Mouse (Mus musculus): ENCODE measurements around the gene Spata13. TPM values are rescaled to one million over a fixed set of nuclear protein-coding genes. Genes with fewer than 3 reads are reported as not detected.

The Spata13 gene
- polyA plus RNA-seq, 1 experiment from 2014 or later, result 19.9 TPM

DNA sequence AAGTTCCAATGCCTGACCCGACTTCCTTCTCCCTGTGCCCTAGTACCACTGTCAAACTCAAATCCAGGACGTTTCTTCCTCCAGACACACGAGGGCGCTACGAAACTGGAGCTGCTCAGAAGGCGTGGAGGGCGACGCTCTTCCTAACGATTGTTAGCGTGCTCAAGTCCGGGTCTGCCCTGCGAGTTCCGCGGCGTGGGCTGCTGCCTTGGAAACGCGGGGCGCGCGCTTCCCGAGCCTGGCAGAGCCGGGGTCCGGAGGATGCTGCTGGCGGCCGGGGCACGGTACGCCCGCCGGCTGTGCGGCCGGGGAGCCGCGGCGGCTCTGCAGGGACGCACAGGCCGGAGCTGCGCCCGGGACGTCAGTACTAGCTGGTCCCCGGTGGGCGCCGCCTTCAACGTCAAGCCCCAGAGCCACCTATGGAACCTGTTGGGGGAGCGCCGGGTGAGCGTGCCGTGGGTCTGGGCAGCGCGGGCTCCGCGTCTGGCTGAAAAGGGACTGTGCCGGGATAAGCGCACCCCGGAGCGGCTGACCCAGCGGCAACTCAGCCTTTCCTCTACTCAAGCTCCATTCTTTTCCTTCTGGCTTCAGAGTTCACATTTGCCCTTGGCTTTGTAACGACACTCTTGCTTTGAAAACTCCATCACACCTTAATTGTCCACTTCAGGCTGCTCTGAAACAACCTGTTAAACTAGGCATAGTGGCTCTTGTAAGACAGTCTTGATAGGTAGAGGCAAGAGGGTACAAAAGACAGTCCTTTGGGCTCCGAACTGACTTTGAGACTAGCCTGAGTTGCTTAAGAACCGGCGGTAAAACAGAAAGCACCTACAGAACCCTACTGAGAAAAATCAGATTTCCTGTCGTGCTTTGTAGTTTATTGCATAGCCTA is 150.9 kb downstream of the Spata13 start, which contains the start of gene Mipep:
TSS of gene Mipep (plus strand) at position 147 of the 889 bp plus-strand sequence.
- Histone ChIP-seq H3K4me1 (ENCODE audit: control insufficient read depth, insufficient read depth, low read length) (no peaks in the 10 kb centered on the region), H3K27me3 (replicated peaks; ENCODE audit: control insufficient read depth, insufficient read depth, low read length) (no peaks in the 10 kb centered on the region), H3K4me3 (ENCODE audit: low read length) (peak within 1 kb of the TSS; percentile 84), H3K4me2 (ENCODE audit: low read depth, low read length) (peak within 1 kb of the TSS; percentile 81), H3K9me3 (ENCODE audit: control insufficient read depth, low read length) (no peaks in the 10 kb centered on the region), H3K36me3 (ENCODE audit: control insufficient read depth, insufficient read depth, low read length) (no peaks in the 10 kb centered on the region), H3K27ac (ENCODE audit: low read length) (peak within 1 kb of the TSS; percentile 28; the same call in 1 of the 2 replicates), H3K9ac (ENCODE audit: low read depth, low read length) (peak within 1 kb of the TSS; percentile 85)
- peak; percentile 96 for ATAC-seq
- WGBS, result under 1% methylated on average over 60 of the region's 61 CpGs

- Histone ChIP-seq H3K27ac (ENCODE audit: low read length) (no peak overlapping the region), H3K4me1 (ENCODE audit: control insufficient read depth, insufficient read depth, low read length) (no peaks in the 10 kb centered on the region), H3K4me2 (ENCODE audit: low read depth, low read length) (no peak overlapping the region), H3K27me3 (replicated peaks; ENCODE audit: control insufficient read depth, insufficient read depth, low read length) (no peaks in the 10 kb centered on the region), H3K36me3 (ENCODE audit: control insufficient read depth, insufficient read depth, low read length) (peaks cover 5% of the 10 kb centered on the region; the same call in 1 of the 2 replicates), H3K9me3 (ENCODE audit: control insufficient read depth, low read length) (no peaks in the 10 kb centered on the region), H3K9ac (ENCODE audit: low read depth, low read length) (no peak overlapping the region), H3K4me3 (ENCODE audit: low read length) (no peak overlapping the region)
- 41% methylated on average over 3 of the region's 3 CpGs for WGBS
- no peak for ATAC-seq
These were observed 156.3 kb downstream of the Spata13 start for GRCm38 (mm10) chr14:60790103-60790502.

GRCm38 (mm10) chr14:60796600-60797322 is 163.0 kb downstream of the Spata13 start:
- peaks cover 5% of the 10 kb centered on the region; the same call in 1 of the 2 replicates for H3K36me3 ChIP-seq (ENCODE audit: control insufficient read depth, insufficient read depth, low read length)

DNA sequence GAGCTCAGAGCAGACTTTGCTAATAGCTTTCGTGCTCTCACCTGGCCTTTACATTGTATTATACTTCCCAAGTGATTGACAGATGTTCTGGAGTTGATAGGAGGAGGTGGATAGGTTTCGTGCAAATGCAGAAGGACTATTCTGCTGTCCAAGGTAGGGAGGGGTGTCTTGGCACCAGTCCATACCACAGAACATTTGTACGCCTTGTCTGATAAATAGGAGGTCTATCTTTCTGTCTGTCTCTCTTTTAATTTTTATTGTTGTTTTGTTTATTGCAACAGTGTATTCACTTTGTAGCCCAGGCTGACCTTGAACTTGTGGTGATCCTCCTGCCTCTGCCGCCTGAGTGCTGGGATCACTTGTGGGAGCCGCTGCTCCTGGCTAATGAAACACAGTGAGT is 163.8 kb downstream of the Spata13 start:
- H3K4me3 ChIP-seq (ENCODE audit: low read length), result no peak overlapping the region
- no peaks in the 10 kb centered on the region for H3K9me3 ChIP-seq (ENCODE audit: control insufficient read depth, low read length)
- H3K36me3 ChIP-seq (ENCODE audit: control insufficient read depth, insufficient read depth, low read length), result peaks cover 3% of the 10 kb centered on the region; the same call in 1 of the 2 replicates
- no peaks in the 10 kb centered on the region for H3K4me1 ChIP-seq (ENCODE audit: control insufficient read depth, insufficient read depth, low read length)
- H3K27me3 ChIP-seq (replicated peaks; ENCODE audit: control insufficient read depth, insufficient read depth, low read length), result no peaks in the 10 kb centered on the region
- H3K4me2 ChIP-seq (ENCODE audit: low read depth, low read length), result no peak overlapping the region
- WGBS, result 89% methylated on average over 5 of the region's 5 CpGs
- ATAC-seq, result no peak
- H3K9ac ChIP-seq (ENCODE audit: low read depth, low read length), result no peak overlapping the region
- H3K27ac ChIP-seq (ENCODE audit: low read length), result no peak overlapping the region

More at GRCm38 (mm10) chr14:60796600-60797322, 163.0 kb downstream of the Spata13 start:
- WGBS, result 85% methylated on average over 4 of the region's 4 CpGs
- no peak for ATAC-seq
- Histone ChIP-seq H3K9ac (ENCODE audit: low read depth, low read length) (no peak overlapping the region), H3K4me1 (ENCODE audit: control insufficient read depth, insufficient read depth, low read length) (no peaks in the 10 kb centered on the region), H3K4me3 (ENCODE audit: low read length) (no peak overlapping the region), H3K4me2 (ENCODE audit: low read depth, low read length) (no peak overlapping the region), H3K9me3 (ENCODE audit: control insufficient read depth, low read length) (no peaks in the 10 kb centered on the region), H3K27ac (ENCODE audit: low read length) (no peak overlapping the region), H3K27me3 (replicated peaks; ENCODE audit: control insufficient read depth, insufficient read depth, low read length) (no peaks in the 10 kb centered on the region)

GRCm38 (mm10) chr14:60798721-60799120 is 164.9 kb downstream of the Spata13 start:
- Histone ChIP-seq H3K27ac (ENCODE audit: low read length) (no peak overlapping the region), H3K9ac (ENCODE audit: low read depth, low read length) (no peak overlapping the region), H3K9me3 (ENCODE audit: control insufficient read depth, low read length) (no peaks in the 10 kb centered on the region), H3K27me3 (replicated peaks; ENCODE audit: control insufficient read depth, insufficient read depth, low read length) (no peaks in the 10 kb centered on the region), H3K36me3 (ENCODE audit: control insufficient read depth, insufficient read depth, low read length) (peaks cover 6% of the 10 kb centered on the region), H3K4me2 (ENCODE audit: low read depth, low read length) (no peak overlapping the region), H3K4me1 (ENCODE audit: control insufficient read depth, insufficient read depth, low read length) (no peaks in the 10 kb centered on the region), H3K4me3 (ENCODE audit: low read length) (no peak overlapping the region)
- ATAC-seq, result no peak
- WGBS, result 88% methylated on average over 4 of the region's 4 CpGs

- Histone ChIP-seq H3K9me3 (ENCODE audit: control insufficient read depth, low read length) (no peaks in the 10 kb centered on the region), H3K4me1 (ENCODE audit: control insufficient read depth, insufficient read depth, low read length) (no peaks in the 10 kb centered on the region), H3K4me3 (ENCODE audit: low read length) (no peak overlapping the region), H3K4me2 (ENCODE audit: low read depth, low read length) (no peak overlapping the region), H3K9ac (ENCODE audit: low read depth, low read length) (no peak overlapping the region), H3K27me3 (replicated peaks; ENCODE audit: control insufficient read depth, insufficient read depth, low read length) (no peaks in the 10 kb centered on the region), H3K27ac (ENCODE audit: low read length) (no peak overlapping the region), H3K36me3 (ENCODE audit: control insufficient read depth, insufficient read depth, low read length) (peaks cover 6% of the 10 kb centered on the region)
- no peak for ATAC-seq
- WGBS, result 46% methylated on average over 9 of the region's 9 CpGs
These were observed 166.2 kb downstream of the Spata13 start for GRCm38 (mm10) chr14:60799762-60800728.

DNA sequence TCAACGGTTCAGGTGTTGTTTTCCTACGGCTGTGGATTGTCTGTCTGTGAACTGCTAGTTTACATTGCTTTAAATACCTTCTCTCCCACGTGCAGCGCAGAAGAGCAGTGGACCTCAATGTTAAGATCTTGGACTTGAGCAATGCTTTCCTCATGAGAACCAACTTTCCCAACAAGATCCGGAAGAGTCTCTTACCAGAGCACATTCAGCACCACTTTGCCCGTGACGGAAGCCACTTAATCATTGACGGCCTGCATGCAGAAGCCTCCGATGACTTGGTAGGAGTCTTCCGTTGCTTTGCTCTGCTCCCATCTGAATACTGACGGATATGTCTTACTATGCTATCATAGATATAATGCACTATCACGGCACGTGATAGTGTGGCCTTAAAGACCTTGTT is 168.2 kb downstream of the Spata13 start:
- Histone ChIP-seq H3K4me2 (ENCODE audit: low read depth, low read length) (no peak overlapping the region), H3K4me1 (ENCODE audit: control insufficient read depth, insufficient read depth, low read length) (0 out of 2 replicates have a peak, but pooled peaks cover under 1% of the 10 kb centered on the region), H3K4me3 (ENCODE audit: low read length) (no peak overlapping the region), H3K27ac (ENCODE audit: low read length) (no peak overlapping the region), H3K9me3 (ENCODE audit: control insufficient read depth, low read length) (no peaks in the 10 kb centered on the region), H3K27me3 (replicated peaks; ENCODE audit: control insufficient read depth, insufficient read depth, low read length) (no peaks in the 10 kb centered on the region), H3K9ac (ENCODE audit: low read depth, low read length) (no peak overlapping the region), H3K36me3 (ENCODE audit: control insufficient read depth, insufficient read depth, low read length) (peaks cover 6% of the 10 kb centered on the region)
- ATAC-seq, result no peak
- WGBS, result 88% methylated on average over 13 of the region's 13 CpGs

DNA sequence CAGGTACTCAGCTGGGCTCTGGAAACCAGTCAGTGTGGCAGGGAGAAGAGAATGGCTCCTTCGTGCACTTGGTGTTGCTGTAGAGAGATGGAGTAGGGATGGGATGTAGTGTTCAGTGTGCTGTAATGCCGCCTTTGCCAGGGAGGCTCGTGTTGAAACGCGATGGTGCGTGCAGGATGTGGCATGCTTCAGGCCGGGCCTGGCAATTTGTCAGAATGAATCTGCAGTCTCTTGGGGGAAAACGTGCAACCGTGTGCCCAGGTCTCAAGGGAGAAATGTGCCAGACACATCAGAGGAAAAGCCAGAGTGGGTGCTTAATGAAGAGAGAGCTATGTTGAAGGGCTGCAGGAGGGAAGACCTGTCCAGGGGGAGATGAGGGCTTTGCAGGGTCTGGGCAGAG is 171.2 kb downstream of the Spata13 start:
- Histone ChIP-seq H3K36me3 (ENCODE audit: control insufficient read depth, insufficient read depth, low read length) (peaks cover 6% of the 10 kb centered on the region), H3K4me1 (ENCODE audit: control insufficient read depth, insufficient read depth, low read length) (peaks cover 2% of the 10 kb centered on the region; the same call in 1 of the 2 replicates)
- WGBS, result 89% methylated on average over 9 of the region's 9 CpGs

More for the DNA sequence above, 171.2 kb downstream of the Spata13 start:
- ATAC-seq, result no peak
- no peak overlapping the region for H3K9ac ChIP-seq (ENCODE audit: low read depth, low read length)
- H3K27me3 ChIP-seq (replicated peaks; ENCODE audit: control insufficient read depth, insufficient read depth, low read length), result no peaks in the 10 kb centered on the region
- H3K4me3 ChIP-seq (ENCODE audit: low read length), result no peak overlapping the region
- no peaks in the 10 kb centered on the region for H3K9me3 ChIP-seq (ENCODE audit: control insufficient read depth, low read length)
- no peak overlapping the region for H3K4me2 ChIP-seq (ENCODE audit: low read depth, low read length)
- no peak overlapping the region for H3K27ac ChIP-seq (ENCODE audit: low read length)

Data from intestine, embryonic 16.5 days (tissue).